Mouse (Mus musculus) forebrain, postnatal 0 days (tissue): ENCODE measurements around the gene Gatad2a. TPM values are rescaled to one million over a fixed set of nuclear protein-coding genes. Genes with fewer than 3 reads are reported as not detected.

Source experiments
- ATAC-seq: fragments of 200-750 bp; cut with Nextera tagmentation; 2 replicates; pipeline ENCODE4 v1.8.0; 2017; ENCODE audit warnings: mild to moderate bottlenecking, moderate library complexity
- DNase-seq: peaks from one replicate; pipeline ENCODE4 v3.0.0-alpha.2; 2015
- H3K27ac ChIP-seq: fragments of 300-500 bp; sonication (generic); 2 replicates; pipeline ENCODE4 v1.5.1; 2014; ENCODE audit warnings: low read depth, mild to moderate bottlenecking, antibody characterized with exemption, low read length, moderate library complexity, mixed read lengths
- H3K27me3 ChIP-seq: fragments of 300-500 bp; sonication (generic); 2 replicates; pipeline ENCODE4 v1.6.1; 2014; ENCODE audit warnings: mild to moderate bottlenecking, low read length, mixed read lengths; ENCODE audit not compliant: insufficient read depth
- H3K36me3 ChIP-seq: fragments of 300-500 bp; sonication (generic); 2 replicates; pipeline ENCODE4 v1.6.1; 2014; ENCODE audit warnings: mild to moderate bottlenecking, moderate library complexity; ENCODE audit not compliant: insufficient read depth
- H3K4me1 ChIP-seq: fragments of 300-500 bp; sonication (generic); 2 replicates; pipeline ENCODE4 v1.6.1; 2014; ENCODE audit warnings: antibody characterized with exemption; ENCODE audit not compliant: insufficient read depth
- H3K4me2 ChIP-seq: fragments of 300-500 bp; sonication (generic); 2 replicates; pipeline ENCODE4 v1.6.1; 2014; ENCODE audit warnings: low read depth, mild to moderate bottlenecking, moderate library complexity
- H3K4me3 ChIP-seq: fragments of 300-500 bp; sonication (generic); 2 replicates; pipeline ENCODE4 v1.5.1; 2014; ENCODE audit warnings: low read depth, low read length, mixed read lengths
- H3K9ac ChIP-seq: fragments of 300-500 bp; sonication (generic); 2 replicates; pipeline ENCODE4 v1.6.1; 2014; ENCODE audit warnings: mild to moderate bottlenecking
- H3K9me3 ChIP-seq: fragments of 300-500 bp; sonication (generic); 2 replicates; pipeline ENCODE4 v1.6.1; 2016; ENCODE audit warnings: low read length
- CTCF ChIP-seq: sonication (generic); IDR thresholded peaks from 2 replicates; pipeline ENCODE4 v1.5.1; 2016; ENCODE audit warnings: antibody characterized with exemption, control low read depth, low read depth
- WGBS: fragments of 180-500 bp; shearing (Covaris S2); extraction: QIAGEN DNeasy Blood & Tissue Kit; methylation state at CpG from one replicate; pipeline ENCODE4 v1.1.7; 2014; 5-methylcytosine and 5-hydroxymethylcytosine counted together
- polyA plus RNA-seq: library from polyadenylated mRNA; unstranded; fragments of >200 nt; fragmentation: Nextera tagmentation; extraction: Ambion mirVana; gene quantifications from 2 replicates; pipeline ENCODE4 v1.2.1, GENCODE M21; 2015
- total RNA-seq: library from RNA; depleted of rRNA; stranded (reverse); fragments of >200 nt; gene quantifications from 2 replicates; pipeline ENCODE4 v1.2.3, GENCODE M21; 2014

The Gatad2a gene
- total and polyA plus RNA-seq, 2 experiments from 2014 or later: 24.9 to 27.8 TPM

- H3K4me3 ChIP-seq: peak overlapping the region; percentile 44
- H3K4me2 ChIP-seq: peak overlapping the region; percentile 56
- H3K27ac ChIP-seq: no peak overlapping the region
- no peaks in the 10 kb centered on the region for H3K9me3 ChIP-seq
- no peaks in the 10 kb centered on the region for H3K36me3 ChIP-seq
- no peak for TF ChIP-seq CTCF
- peaks cover 61% of the 10 kb centered on the region for H3K27me3 ChIP-seq
- ATAC-seq (peak; percentile 75), DNase-seq (peak; percentile 86)
- 0 out of 2 replicates have a peak, but pooled peaks cover 6% of the 10 kb centered on the region for H3K4me1 ChIP-seq
- peak overlapping the region; percentile 51 for H3K9ac ChIP-seq
- 9% methylated on average over 100 of the region's 103 CpGs for WGBS
Observed at GRCm38 (mm10) chr8:69882021-69882756, 114.0 kb downstream of the Gatad2a start.

- Histone ChIP-seq H3K4me3 (peak overlapping the region; percentile 44), H3K4me2 (peak overlapping the region; percentile 56), H3K36me3 (no peaks in the 10 kb centered on the region), H3K9me3 (no peaks in the 10 kb centered on the region), H3K27me3 (peaks cover 53% of the 10 kb centered on the region), H3K9ac (peak overlapping the region; percentile 51), H3K27ac (no peak overlapping the region), H3K4me1 (0 out of 2 replicates have a peak, but pooled peaks cover 6% of the 10 kb centered on the region)
- DNase-seq (peak; percentile 58), ATAC-seq (peak; percentile 42)
- WGBS: 22% methylated on average over 79 of the region's 79 CpGs
- TF ChIP-seq CTCF: no peak
Observed at GRCm38 (mm10) chr8:69881261-69881865, 114.8 kb downstream of the Gatad2a start.

GRCm38 (mm10) chr8:69880841-69881240 is 115.3 kb downstream of the Gatad2a start:
- no peaks in the 10 kb centered on the region for H3K9me3 ChIP-seq
- H3K36me3 ChIP-seq: no peaks in the 10 kb centered on the region
- WGBS: 9% methylated on average over 37 of the region's 37 CpGs
- ATAC-seq: no peak
- H3K4me1 ChIP-seq: 0 out of 2 replicates have a peak, but pooled peaks cover 6% of the 10 kb centered on the region
- no peak for DNase-seq
- H3K4me2 ChIP-seq: peak overlapping the region; percentile 56
- no peak overlapping the region for H3K27ac ChIP-seq
- H3K4me3 ChIP-seq: peak overlapping the region; percentile 44
- peak overlapping the region; percentile 2; the same call in 1 of the 2 replicates for H3K9ac ChIP-seq
- no peak for TF ChIP-seq CTCF
- H3K27me3 ChIP-seq: peaks cover 48% of the 10 kb centered on the region

DNA sequence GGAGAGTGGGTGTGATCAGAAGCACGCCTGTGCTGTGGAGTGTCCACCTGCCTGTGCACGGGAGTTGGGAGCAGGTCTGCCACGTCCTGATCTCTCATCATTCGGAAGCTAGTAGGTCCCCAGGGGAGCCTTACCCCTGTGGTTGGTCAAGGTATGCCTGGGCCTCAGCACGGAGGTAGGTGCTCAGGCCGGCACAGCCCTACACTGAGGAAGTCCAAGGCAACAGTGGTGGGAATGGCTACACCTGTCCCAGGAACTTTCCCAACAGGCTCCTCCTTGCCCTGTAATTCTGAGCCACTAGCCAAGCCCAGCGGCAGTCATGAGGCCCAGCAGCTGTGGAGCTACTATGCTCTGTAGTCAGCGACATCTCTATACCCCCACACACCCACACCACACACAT is 116.5 kb downstream of the Gatad2a start:
- no peak for DNase-seq
- no peak overlapping the region for H3K4me3 ChIP-seq
- H3K27me3 ChIP-seq: peaks cover 37% of the 10 kb centered on the region
- no peak for TF ChIP-seq CTCF
- no peak overlapping the region for H3K4me2 ChIP-seq
- no peak overlapping the region for H3K9ac ChIP-seq
- WGBS: 59% methylated on average over 8 of the region's 8 CpGs
- H3K36me3 ChIP-seq: no peaks in the 10 kb centered on the region
- no peak for ATAC-seq
- 0 out of 2 replicates have a peak, but pooled peaks cover 6% of the 10 kb centered on the region for H3K4me1 ChIP-seq
- no peaks in the 10 kb centered on the region for H3K9me3 ChIP-seq
- no peak overlapping the region for H3K27ac ChIP-seq

GRCm38 (mm10) chr8:69877992-69878391 is 118.2 kb downstream of the Gatad2a start:
- Histone ChIP-seq H3K36me3 (no peaks in the 10 kb centered on the region), H3K9me3 (no peaks in the 10 kb centered on the region), H3K4me2 (no peak overlapping the region), H3K4me1 (0 out of 2 replicates have a peak, but pooled peaks cover 6% of the 10 kb centered on the region), H3K9ac (no peak overlapping the region), H3K4me3 (no peak overlapping the region), H3K27me3 (peaks cover 21% of the 10 kb centered on the region), H3K27ac (no peak overlapping the region)
- WGBS: 57% methylated on average over 3 of the region's 3 CpGs
- TF ChIP-seq CTCF: no peak
- DNase-seq: no peak
- no peak for ATAC-seq

GRCm38 (mm10) chr8:69877396-69877795 is 118.8 kb downstream of the Gatad2a start:
- TF ChIP-seq CTCF: no peak
- DNase-seq (no peak), ATAC-seq (no peak)
- H3K9ac ChIP-seq: no peak overlapping the region
- peaks cover 3% of the 10 kb centered on the region; the same call in 1 of the 2 replicates for H3K36me3 ChIP-seq
- H3K27me3 ChIP-seq: peaks cover 15% of the 10 kb centered on the region
- H3K4me3 ChIP-seq: no peak overlapping the region
- H3K4me1 ChIP-seq: 0 out of 2 replicates have a peak, but pooled peaks cover 6% of the 10 kb centered on the region
- no peak overlapping the region for H3K27ac ChIP-seq
- 88% methylated on average over 4 of the region's 4 CpGs for WGBS
- H3K9me3 ChIP-seq: no peaks in the 10 kb centered on the region
- no peak overlapping the region for H3K4me2 ChIP-seq

GRCm38 (mm10) chr8:69876967-69877366 is 119.2 kb downstream of the Gatad2a start:
- no peak overlapping the region for H3K4me2 ChIP-seq
- 0 out of 2 replicates have a peak, but pooled peaks cover 6% of the 10 kb centered on the region for H3K4me1 ChIP-seq
- no peak overlapping the region for H3K9ac ChIP-seq
- no peak for TF ChIP-seq CTCF
- no peak overlapping the region for H3K27ac ChIP-seq
- DNase-seq (no peak), ATAC-seq (no peak)
- peaks cover 3% of the 10 kb centered on the region; the same call in 1 of the 2 replicates for H3K36me3 ChIP-seq
- no peak overlapping the region for H3K4me3 ChIP-seq
- H3K27me3 ChIP-seq: peaks cover 13% of the 10 kb centered on the region
- H3K9me3 ChIP-seq: no peaks in the 10 kb centered on the region
- 79% methylated on average over 10 of the region's 10 CpGs for WGBS
